Mouse (Mus musculus) liver, embryonic 15.5 days (tissue): ENCODE results near the gene Rap1gap2. TPM values are rescaled to one million over a fixed set of nuclear protein-coding genes. Genes with fewer than 3 reads are reported as not detected.

Source experiments
- ATAC-seq: fragments of 200-750 bp; cut with Nextera tagmentation; 2 replicates; pipeline ENCODE4 v1.8.0; 2017; ENCODE audit warnings: moderate number of reproducible peaks, mild to moderate bottlenecking, moderate library complexity; ENCODE audit not compliant: insufficient read depth
- H3K27ac ChIP-seq: fragments of 300-500 bp; sonication (generic); replicated peaks from 2 replicates; pipeline ENCODE4 v1.5.1; 2015; ENCODE audit warnings: mild to moderate bottlenecking, inconsistent platforms
- H3K27me3 ChIP-seq: fragments of 300-500 bp; sonication (generic); 2 replicates; pipeline ENCODE4 v1.6.1; 2015; ENCODE audit warnings: mild to moderate bottlenecking, inconsistent platforms
- H3K36me3 ChIP-seq: fragments of 300-500 bp; sonication (generic); replicated peaks from 2 replicates; pipeline ENCODE4 v1.6.1; 2015; ENCODE audit warnings: moderate library complexity, mild to moderate bottlenecking, inconsistent platforms
- H3K4me1 ChIP-seq: fragments of 300-500 bp; sonication (generic); replicated peaks from 2 replicates; pipeline ENCODE4 v1.6.1; 2015; ENCODE audit warnings: inconsistent platforms
- H3K4me2 ChIP-seq: fragments of 300-500 bp; sonication (generic); 2 replicates; pipeline ENCODE4 v1.6.1; 2015; ENCODE audit warnings: moderate library complexity, mild to moderate bottlenecking, inconsistent platforms
- H3K4me3 ChIP-seq: fragments of 300-500 bp; sonication (generic); replicated peaks from 2 replicates; pipeline ENCODE4 v1.5.1; 2015; ENCODE audit warnings: mild to moderate bottlenecking, inconsistent platforms
- H3K9ac ChIP-seq: fragments of 300-500 bp; sonication (generic); 2 replicates; pipeline ENCODE4 v1.6.1; 2015; ENCODE audit warnings: moderate library complexity, mild to moderate bottlenecking, inconsistent platforms
- H3K9me3 ChIP-seq: fragments of 300-500 bp; sonication (generic); replicated peaks from 2 replicates; pipeline ENCODE4 v1.6.1; 2016; ENCODE audit warnings: inconsistent platforms
- WGBS: fragments of 180-500 bp; shearing (Covaris S2); methylation state at CpG from one replicate; pipeline ENCODE4 v1.1.7; 2015; ENCODE audit warnings: mixed read lengths; ENCODE audit not compliant: insufficient replicate concordance; 5-methylcytosine and 5-hydroxymethylcytosine counted together
- polyA plus RNA-seq: library from polyadenylated mRNA; unstranded; fragments of >200 nt; fragmentation: Nextera tagmentation; extraction: Ambion mirVana; gene quantifications from 2 replicates; pipeline ENCODE4 v1.2.1, GENCODE M21; 2015

Gene Rap1gap2
- polyA plus RNA-seq, 1 experiment from 2014 or later: 0.76 TPM

DNA sequence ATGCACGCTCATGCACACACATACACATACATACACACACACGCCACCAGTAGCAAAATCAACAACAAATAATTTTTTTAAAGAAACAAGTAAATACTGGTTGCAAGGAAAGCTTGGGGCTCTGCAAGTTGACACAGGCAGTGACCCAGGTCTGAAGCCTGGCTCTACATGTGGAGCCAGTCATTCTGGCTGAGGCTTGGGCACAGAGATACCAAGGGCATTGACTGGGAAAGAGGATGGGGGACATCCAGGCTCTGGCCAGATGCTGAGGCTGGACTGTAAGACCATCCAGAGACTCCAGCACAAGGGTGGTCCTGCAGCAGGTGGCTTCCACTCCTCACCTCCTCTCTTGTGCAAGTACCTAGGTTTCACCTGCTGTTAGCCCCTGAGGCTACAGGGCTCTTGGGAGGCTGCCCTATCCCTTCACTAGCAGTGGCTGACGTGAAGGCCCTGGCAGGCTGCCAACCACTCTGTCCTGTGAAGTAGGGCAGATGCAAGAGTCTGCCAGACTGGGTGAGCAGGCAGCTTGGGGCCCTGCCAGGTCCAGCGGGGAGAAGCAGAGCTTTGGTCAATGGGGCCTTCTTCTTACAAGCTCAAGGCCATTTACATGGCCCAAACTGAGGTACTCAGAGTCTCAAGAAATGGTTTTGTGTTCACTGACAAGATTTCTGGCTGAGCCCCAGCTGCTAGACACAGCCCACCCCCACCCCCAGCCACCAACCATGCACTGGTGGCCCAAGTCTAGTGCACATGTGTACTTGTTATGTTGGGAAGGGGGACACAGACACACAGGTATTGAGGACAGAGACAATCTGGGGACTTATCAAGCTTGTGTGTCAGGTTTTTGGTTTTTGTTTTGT is 201.9 kb downstream of the Rap1gap2 start:
- ATAC-seq: 0 out of 2 replicates have a peak, but pooled peaks have one; percentile 34
- Histone ChIP-seq H3K4me3 (no peak overlapping the region), H3K4me1 (no peaks in the 10 kb centered on the region), H3K4me2 (no peak overlapping the region), H3K36me3 (no peaks in the 10 kb centered on the region), H3K9me3 (no peaks in the 10 kb centered on the region), H3K9ac (no peak overlapping the region), H3K27me3 (no peaks in the 10 kb centered on the region), H3K27ac (no peak overlapping the region)
- WGBS: 49% methylated on average over 4 of the region's 4 CpGs

DNA sequence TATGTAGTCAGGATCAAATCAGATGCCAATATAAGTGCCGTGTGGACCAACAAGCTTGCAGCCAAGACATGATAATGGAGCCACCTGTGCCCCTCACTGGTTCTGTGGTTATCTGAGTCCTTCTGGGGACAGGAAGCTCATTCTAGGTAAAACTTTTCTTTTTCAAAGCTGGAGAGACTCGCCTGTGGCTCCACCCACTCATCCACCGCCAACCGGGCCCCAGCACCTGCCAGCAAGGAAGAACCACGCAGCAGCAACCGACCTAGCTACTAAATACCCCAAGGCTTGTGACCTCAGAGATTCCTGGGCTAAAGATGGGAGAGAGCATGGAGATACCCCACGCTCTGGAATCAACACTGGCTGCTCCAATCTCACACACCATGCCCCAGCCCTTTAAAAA is 205.5 kb downstream of the Rap1gap2 start:
- whole genome bisulfite sequencing: 59% methylated on average over 7 of the region's 7 CpGs
- ATAC-seq: no peak

DNA sequence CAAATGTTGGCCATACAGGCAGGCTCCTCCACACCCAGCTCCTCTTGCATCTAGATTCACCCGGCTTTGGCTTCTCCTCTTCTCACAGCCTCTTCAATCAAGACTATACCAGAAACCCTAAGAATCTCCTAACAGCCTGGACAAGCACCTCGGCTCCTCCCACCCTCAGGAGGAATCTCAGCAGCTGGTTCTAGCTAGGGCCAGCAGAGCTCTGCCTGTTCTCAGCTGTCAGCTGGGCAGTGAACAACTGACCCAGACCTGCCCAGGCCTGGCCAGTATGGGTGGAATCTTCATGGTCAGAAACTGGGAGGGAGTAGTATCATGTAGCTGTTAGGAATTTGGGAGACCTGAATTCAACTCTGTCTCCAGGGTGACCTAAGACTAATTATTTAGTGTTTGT is 206.5 kb downstream of the Rap1gap2 start:
- H3K4me2 ChIP-seq: no peak overlapping the region
- no peaks in the 10 kb centered on the region for H3K9me3 ChIP-seq
- no peaks in the 10 kb centered on the region for H3K27me3 ChIP-seq
- H3K27ac ChIP-seq: no peak overlapping the region
- no peak overlapping the region for H3K4me3 ChIP-seq
- no peaks in the 10 kb centered on the region for H3K4me1 ChIP-seq
- no peaks in the 10 kb centered on the region for H3K36me3 ChIP-seq
- no peak overlapping the region for H3K9ac ChIP-seq
- 44% methylated on average over 2 of the region's 2 CpGs for WGBS
- ATAC-seq: no peak

More for the DNA sequence above, 205.5 kb downstream of the Rap1gap2 start:
- Histone ChIP-seq H3K4me2 (no peak overlapping the region), H3K9me3 (no peaks in the 10 kb centered on the region), H3K4me1 (no peaks in the 10 kb centered on the region), H3K27me3 (no peaks in the 10 kb centered on the region), H3K27ac (no peak overlapping the region), H3K4me3 (no peak overlapping the region), H3K9ac (no peak overlapping the region), H3K36me3 (no peaks in the 10 kb centered on the region)

- Histone ChIP-seq H3K27me3 (no peaks in the 10 kb centered on the region), H3K27ac (no peak overlapping the region), H3K9me3 (no peaks in the 10 kb centered on the region), H3K9ac (no peak overlapping the region), H3K4me2 (no peak overlapping the region), H3K4me3 (no peak overlapping the region), H3K4me1 (no peaks in the 10 kb centered on the region), H3K36me3 (no peaks in the 10 kb centered on the region)
- 26% methylated on average over 2 of the region's 2 CpGs for WGBS
- ATAC-seq: no peak
Observed at GRCm38 (mm10) chr11:74402126-74402525, 208.6 kb downstream of the Rap1gap2 start.

GRCm38 (mm10) chr11:74395583-74395982 is 215.1 kb downstream of the Rap1gap2 start:
- no peaks in the 10 kb centered on the region for H3K36me3 ChIP-seq
- H3K4me1 ChIP-seq: no peaks in the 10 kb centered on the region
- no peaks in the 10 kb centered on the region for H3K9me3 ChIP-seq
- no peak overlapping the region for H3K9ac ChIP-seq
- no peak overlapping the region for H3K4me3 ChIP-seq
- H3K4me2 ChIP-seq: no peak overlapping the region
- H3K27ac ChIP-seq: no peak overlapping the region
- no peak for ATAC-seq
- H3K27me3 ChIP-seq: no peaks in the 10 kb centered on the region
- 72% methylated on average over 18 of the region's 18 CpGs for WGBS

GRCm38 (mm10) chr11:74393489-74393888 is 217.2 kb downstream of the Rap1gap2 start:
- WGBS: 64% methylated on average over 5 of the region's 5 CpGs
- no peak overlapping the region for H3K27ac ChIP-seq
- no peak overlapping the region for H3K4me3 ChIP-seq
- H3K4me1 ChIP-seq: no peaks in the 10 kb centered on the region
- no peak overlapping the region for H3K9ac ChIP-seq
- ATAC-seq: peak; percentile 78
- H3K27me3 ChIP-seq: no peaks in the 10 kb centered on the region
- H3K4me2 ChIP-seq: no peak overlapping the region
- no peaks in the 10 kb centered on the region for H3K9me3 ChIP-seq
- no peaks in the 10 kb centered on the region for H3K36me3 ChIP-seq

DNA sequence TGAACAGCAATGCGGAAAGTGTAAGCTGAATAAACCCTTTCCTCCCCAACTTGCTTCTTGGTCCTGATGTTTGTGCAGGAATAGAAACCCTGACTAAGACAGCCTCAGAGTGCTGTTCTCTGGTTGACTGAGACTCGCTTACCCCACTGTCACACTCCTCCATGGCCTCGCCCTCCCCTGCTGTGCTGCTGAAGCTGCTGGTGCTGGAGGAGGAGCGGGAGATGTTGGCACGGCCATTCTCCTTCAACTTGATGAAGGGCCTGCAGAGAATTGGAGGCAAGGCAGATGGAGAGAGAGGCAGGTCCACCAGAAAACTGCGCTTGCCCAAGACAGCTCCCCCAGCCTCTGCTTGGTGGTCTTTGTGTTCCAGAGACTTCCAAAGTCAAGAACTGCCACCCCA is 217.8 kb downstream of the Rap1gap2 start:
- Histone ChIP-seq H3K36me3 (no peaks in the 10 kb centered on the region), H3K27me3 (no peaks in the 10 kb centered on the region), H3K4me3 (no peak overlapping the region), H3K4me1 (no peaks in the 10 kb centered on the region), H3K4me2 (no peak overlapping the region), H3K9ac (no peak overlapping the region), H3K9me3 (no peaks in the 10 kb centered on the region), H3K27ac (no peak overlapping the region)
- 69% methylated on average over 6 of the region's 6 CpGs for WGBS
- ATAC-seq: no peak

GRCm38 (mm10) chr11:74391899-74392298 is 218.8 kb downstream of the Rap1gap2 start:
- no peaks in the 10 kb centered on the region for H3K9me3 ChIP-seq
- H3K9ac ChIP-seq: no peak overlapping the region
- no peaks in the 10 kb centered on the region for H3K36me3 ChIP-seq
- 59% methylated on average over 11 of the region's 11 CpGs for WGBS
- H3K4me3 ChIP-seq: no peak overlapping the region
- ATAC-seq: no peak
- no peak overlapping the region for H3K27ac ChIP-seq
- no peak overlapping the region for H3K4me2 ChIP-seq
- no peaks in the 10 kb centered on the region for H3K4me1 ChIP-seq
- H3K27me3 ChIP-seq: no peaks in the 10 kb centered on the region

DNA sequence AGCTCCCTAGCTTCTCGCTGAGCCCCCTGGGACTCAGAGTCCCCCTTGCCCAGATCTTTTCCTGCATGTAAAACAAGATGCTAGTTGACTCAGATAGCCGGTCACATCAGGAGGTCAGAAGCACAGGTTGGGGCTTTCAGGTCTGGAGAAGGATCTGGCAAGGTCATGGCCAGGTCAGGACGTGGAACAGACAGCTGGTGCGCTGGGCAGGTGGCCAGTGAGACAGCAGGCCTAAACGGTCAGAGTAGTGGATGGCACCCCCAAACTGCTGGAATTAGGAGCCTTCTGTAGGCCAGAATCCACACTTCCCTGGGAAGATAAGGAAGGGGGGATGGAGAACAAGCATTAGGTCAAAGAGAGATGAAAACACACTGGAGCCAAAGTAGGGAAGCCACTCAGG is 223.5 kb downstream of the Rap1gap2 start:
- Histone ChIP-seq H3K36me3 (no peaks in the 10 kb centered on the region), H3K4me1 (no peaks in the 10 kb centered on the region), H3K27me3 (no peaks in the 10 kb centered on the region), H3K27ac (no peak overlapping the region), H3K9me3 (no peaks in the 10 kb centered on the region), H3K4me3 (no peak overlapping the region), H3K9ac (no peak overlapping the region), H3K4me2 (no peak overlapping the region)
- ATAC-seq: no peak
- 59% methylated on average over 5 of the region's 5 CpGs for WGBS

DNA sequence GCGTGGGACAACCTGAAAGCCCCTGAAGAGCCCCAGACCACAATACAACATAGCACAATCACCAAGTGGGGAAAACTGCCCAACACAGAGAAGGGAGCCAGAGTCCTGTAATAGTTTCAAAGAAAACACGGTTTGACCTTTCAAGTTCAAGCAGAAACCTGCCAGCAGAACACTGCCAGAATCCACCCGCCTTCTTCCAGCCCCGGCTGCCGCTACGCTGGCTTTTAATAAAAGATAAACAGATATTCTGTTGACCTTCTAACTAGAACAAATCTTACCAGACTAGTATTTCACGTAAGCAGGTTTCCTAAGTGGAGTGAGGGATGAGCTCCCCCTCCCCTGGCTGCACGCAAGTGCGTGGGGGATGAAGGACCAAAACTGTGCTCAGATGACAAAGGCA is 225.0 kb downstream of the Rap1gap2 start:
- Histone ChIP-seq H3K27ac (no peak overlapping the region), H3K27me3 (no peaks in the 10 kb centered on the region), H3K4me2 (no peak overlapping the region), H3K4me3 (no peak overlapping the region), H3K4me1 (no peaks in the 10 kb centered on the region), H3K9ac (no peak overlapping the region), H3K9me3 (no peaks in the 10 kb centered on the region), H3K36me3 (no peaks in the 10 kb centered on the region)
- 71% methylated on average over 9 of the region's 9 CpGs for WGBS
- no peak for ATAC-seq

DNA sequence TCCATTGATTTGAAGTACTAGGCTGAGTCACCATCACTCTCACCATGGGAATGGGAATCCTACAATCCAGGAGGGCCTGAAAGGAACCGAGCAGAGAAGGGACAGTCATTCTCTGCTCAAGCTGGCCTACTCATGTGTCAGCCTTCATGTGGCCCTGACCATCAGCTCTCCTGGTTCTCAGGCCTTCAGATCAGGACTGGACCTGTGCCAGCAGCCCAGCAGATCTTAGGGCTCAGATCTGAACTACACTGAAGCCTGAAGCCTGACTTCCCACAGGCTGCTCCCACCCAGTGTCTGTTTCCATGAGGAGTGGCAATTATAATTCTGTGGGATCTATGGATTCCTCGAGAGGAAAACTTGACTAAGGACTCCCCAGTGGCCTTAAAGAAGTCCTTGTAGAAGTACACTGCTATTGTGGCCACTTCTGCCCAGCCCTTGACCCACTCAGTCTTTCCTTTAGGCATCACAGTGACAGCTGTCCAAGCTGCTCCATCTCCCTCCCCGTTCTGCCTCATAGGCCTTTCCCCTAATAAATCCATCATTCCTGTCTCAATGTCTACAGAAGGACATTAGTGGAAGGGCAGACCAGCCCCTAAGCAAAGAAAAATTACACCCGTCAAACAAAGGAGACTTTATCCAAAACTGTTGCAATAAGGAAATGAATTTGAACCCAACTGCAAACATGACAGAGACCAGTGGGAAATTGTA is 231.4 kb downstream of the Rap1gap2 start:
- H3K4me1 ChIP-seq: no peaks in the 10 kb centered on the region
- H3K27me3 ChIP-seq: no peaks in the 10 kb centered on the region
- no peak overlapping the region for H3K27ac ChIP-seq
- ATAC-seq: no peak
- no peak overlapping the region for H3K4me3 ChIP-seq
- WGBS: 41% methylated on average over 4 of the region's 4 CpGs
- no peak overlapping the region for H3K9ac ChIP-seq
- H3K4me2 ChIP-seq: no peak overlapping the region
- H3K9me3 ChIP-seq: no peaks in the 10 kb centered on the region
- no peaks in the 10 kb centered on the region for H3K36me3 ChIP-seq
